Mouse (Mus musculus): ENCODE data around the gene Rara. TPM values are rescaled to one million over a fixed set of nuclear protein-coding genes. Genes with fewer than 3 reads are reported as not detected.
"Not testable (repeated sequence)": the region's sequence is repeated elsewhere in the genome, so short reads cannot be mapped to it uniquely, and the experiment has no call there.

The Rara gene
- total RNA-seq, 2 experiments from 2014 or later, result 9.4 to 12.1 TPM

DNA sequence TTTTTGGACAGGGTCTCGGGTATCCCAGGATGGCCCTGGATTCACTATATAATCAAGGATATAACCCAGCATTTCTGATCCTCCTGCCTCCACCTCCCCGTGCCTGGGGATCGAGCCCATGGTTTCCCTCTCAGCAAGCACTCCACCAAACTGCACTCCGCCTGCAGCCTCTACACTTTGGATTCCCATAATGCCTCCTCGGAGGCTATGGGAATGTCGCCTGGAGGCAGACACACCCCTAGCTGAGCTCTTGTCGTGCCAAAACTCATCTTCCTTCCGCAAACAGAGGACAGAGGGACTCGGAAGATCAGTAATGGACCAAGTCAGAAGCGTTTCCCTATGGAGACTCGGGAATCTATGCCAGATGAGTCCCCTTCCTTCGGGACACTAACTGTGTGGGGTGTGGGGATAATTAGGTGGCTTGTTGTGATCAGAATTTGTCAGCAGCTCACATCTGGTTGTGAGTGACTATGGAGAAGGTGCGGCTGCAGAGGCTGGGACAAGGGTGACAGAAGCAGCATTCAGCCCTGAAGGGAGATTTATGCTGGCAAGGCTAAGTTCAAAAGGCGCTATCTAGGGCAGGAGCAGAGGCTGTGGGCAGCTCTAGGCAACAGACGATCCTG, 51.0 kb downstream of the Rara start:
- no peak for DNase-seq (ENCODE audit: low spot score in 2 of 2)
- intact Hi-C loops (cut with DNase I), result no loop called here

DNA sequence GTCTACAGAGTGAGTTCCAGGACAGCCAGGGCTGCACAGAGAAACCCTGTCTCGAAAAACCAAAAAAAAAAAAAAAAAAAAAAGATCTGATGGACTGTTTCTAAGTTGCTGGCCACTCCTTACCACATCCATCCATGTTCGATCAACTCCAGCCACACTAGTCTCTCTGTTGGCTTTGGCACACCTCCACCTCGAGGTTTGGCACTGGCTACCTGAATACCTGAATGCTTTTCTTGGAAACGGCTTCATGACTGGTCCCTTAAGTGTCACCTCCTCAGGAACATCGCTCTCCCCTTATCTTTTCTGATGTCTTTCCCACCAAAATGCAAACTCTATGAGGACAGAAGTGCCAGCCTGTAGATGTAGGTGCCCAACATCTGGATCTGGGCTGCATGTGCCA, 51.7 kb downstream of the Rara start:
- no peak for DNase-seq (ENCODE audit: low spot score in 2 of 2)
- intact Hi-C loops (cut with DNase I), result no loop called here

DNA sequence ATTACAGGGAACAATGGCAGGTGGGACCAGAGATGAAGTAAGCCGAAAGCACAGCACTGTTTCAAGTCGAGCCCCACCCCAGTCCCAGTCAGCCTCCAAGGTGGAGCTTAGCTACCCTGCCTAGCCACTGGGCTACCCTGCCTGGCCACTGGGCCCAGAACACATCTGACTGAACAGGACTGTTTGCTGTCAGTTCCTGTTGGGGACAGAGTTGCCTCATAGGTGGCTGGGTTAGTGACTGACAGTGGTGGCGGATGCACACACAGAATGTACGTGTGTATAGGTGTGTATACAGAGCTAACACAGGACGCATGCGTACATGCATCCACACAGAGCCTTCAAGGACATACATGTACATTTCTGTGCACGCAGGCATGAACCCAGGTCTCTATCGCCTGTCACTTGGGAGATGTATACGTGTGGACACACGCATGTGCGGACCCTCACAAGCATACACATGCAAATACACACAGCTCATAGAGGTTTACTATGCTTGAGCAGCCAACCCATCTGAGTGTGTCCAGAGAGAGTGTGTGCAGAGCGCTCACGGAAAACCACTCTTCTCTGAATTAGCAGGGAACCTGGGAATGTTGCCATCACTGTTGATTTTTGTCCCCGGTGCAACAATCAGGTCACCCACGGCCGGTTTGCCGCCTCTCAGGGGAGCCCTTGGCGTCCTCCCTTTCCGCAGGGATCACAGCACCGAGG, 53.8 kb downstream of the Rara start:
- intact Hi-C loops (cut with DNase I), result loop anchor here (2.0 to 10.0 kb wide), 4 partner anchors 56 to 1323 kb away; no protein-coding TSS in a partner anchor
- DNase-seq (ENCODE audit: low spot score in 2 of 2), result no peak

DNA sequence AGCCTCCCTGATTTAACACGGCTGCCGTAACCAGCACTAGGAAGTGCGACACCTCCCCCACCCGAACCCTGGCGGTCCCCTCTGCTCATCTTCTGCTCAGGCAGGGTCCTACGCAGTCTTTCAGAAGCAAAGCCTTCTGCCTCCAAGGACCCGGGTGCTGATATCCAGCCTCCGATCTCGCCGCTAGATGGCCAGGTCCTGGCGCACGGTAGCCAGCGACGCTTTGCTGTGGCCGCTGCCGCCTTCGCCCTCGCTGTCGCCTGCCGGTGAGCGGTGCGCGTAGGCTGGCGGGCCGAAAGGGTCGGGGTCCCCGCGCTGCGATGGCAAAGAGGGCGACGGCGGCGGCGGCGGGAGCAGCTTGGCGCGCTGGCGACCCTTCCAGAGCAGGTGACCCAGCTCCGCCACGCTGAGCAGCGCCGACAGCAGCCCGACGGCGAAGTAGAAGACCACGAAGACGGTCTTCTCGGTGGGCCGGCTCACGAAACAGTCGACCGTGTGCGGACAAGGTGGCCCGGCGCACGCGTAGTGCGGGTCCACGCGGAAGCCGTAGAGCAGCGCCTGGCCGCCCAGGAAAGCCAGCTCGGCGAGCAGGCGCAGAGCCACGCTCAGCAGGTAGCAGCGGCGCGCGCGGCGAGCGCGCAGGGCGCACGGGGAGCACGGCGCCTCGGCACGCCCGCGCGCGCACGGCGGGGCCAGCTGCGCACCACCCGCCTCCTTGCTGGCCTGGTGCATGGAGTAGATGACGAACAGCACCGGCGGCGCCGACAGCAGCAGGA, 54.6 kb downstream of the Rara start:
- intact Hi-C loops (cut with DNase I), result loop anchor here (2.0 to 10.0 kb wide), 4 partner anchors 55 to 1323 kb away; no protein-coding TSS in a partner anchor
- DNase-seq (ENCODE audit: low spot score in 2 of 2), result peak; percentile 81 to 82

DNA sequence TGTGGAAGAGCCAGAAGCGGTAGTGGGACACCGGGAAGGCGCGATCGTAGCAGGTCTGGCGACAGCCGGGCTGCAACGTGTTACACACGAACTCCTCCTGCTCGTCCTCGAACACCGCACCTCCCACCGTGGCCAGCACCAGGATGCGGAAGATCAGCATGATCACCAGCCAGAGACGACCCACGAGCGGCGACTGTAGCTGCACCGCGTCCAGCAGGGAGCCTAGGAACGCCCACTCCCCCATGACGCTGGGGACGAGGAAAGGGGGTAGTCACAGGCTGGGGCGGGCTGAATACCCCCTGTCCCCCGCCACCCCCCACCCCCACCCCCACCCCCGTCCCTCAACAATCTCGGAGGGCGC, 55.1 kb downstream of the Rara start, which contains the start of gene Gjd3:
Gene Gjd3 (minus strand): TSS at position 244 of the 361 bp plus-strand sequence.
- no peak for DNase-seq (ENCODE audit: low spot score in 2 of 2)
- intact Hi-C loops (cut with DNase I), result loop anchor here (5.0 to 10.0 kb wide), 3 partner anchors 55 to 1322 kb away; no protein-coding TSS in a partner anchor

DNA sequence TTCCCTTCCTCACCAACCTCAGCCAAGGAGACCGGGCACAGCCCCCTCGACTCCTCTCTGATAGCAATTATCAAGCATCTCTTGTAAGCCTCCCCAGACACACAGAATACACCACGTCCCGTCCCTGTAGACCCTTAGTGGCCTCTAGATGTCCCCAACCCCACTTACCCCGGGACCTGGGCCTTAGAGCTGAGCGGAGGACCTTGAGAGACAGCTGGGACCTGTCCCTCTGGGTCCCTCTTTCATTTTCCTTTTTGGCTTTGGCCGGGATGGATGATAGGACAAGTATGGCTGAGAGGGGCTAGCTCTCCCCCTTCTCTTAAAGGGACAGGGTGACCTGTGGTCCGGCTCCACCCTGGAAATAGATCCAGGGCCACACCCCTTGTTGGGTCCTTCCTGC, 55.9 kb downstream of the Rara start:
- intact Hi-C loops (cut with DNase I), result loop anchor here (5.0 to 10.0 kb wide), 3 partner anchors 54 to 1321 kb away; no protein-coding TSS in a partner anchor
- no peak for DNase-seq (ENCODE audit: low spot score in 2 of 2)

DNA sequence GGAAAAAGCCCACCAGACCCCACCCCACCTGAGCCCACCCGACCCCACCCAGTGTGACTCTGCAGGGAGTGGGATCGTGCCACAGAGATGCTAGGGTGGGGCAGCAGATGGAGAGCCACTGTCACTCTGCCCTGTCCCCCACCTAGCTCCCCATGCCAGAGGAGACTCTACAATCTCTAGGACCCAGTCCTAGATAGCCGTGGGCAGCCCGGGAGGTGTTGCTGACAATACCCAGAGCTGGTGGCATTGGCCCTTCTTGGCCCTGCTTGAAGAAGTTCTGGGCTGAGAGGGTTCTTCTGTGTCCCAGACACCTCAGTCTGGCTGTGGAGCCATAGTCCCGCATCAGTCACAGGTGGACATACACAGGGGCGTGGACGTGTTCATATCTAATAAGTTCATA, 57.9 kb downstream of the Rara start:
- intact Hi-C loops (cut with DNase I), result loop anchor here (10.0 kb wide), 2 partner anchors 309 to 1319 kb away; no protein-coding TSS in a partner anchor

DNA sequence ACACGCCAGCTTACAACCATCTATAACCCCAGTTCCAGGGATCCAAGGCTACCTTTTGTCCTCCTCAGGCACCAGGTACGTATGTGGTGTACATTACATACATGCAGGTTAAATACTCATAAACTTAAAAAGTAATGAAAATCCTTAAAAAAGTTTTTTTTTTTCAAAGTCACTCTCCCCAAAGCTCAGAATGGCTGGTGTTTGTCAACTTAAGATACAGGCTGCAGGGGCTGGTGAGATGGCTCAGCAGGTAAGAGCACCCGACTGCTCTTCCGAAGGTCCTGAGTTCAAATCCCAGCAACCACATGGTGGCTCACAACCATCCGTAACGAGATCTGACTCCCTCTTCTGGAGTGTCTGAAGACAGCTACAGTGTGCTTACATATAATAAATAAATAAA, 60.6 kb downstream of the Rara start:
- DNase-seq (ENCODE audit: low spot score in 2 of 2), result not testable (repeated sequence)
- intact Hi-C loops (cut with DNase I), result loop anchor here (10.0 kb wide), 2 partner anchors 307 to 1317 kb away; no protein-coding TSS in a partner anchor

More for the DNA sequence above, 57.9 kb downstream of the Rara start:
- DNase-seq (ENCODE audit: low spot score in 2 of 2), result no peak

DNA sequence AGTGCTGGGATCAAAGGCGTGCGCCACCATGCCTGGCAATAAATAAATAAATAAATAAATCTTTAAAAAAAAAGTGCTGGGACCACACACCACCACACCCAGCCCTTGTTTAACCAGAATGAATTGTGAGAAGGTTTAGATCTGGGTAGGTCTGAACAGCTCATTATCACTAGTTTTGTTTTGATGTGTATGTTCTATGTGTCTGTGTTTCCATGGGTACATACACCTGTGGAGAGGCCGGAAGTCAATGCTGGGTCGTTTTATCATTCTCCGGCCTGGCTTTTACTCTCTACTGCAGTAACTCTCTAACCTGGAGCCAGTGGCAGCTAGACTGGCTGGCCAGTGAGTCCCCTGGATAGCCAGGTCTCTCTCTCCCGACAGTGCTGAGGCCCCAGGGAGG, 63.2 kb downstream of the Rara start:
- DNase-seq (ENCODE audit: low spot score in 2 of 2), result no peak
- intact Hi-C loops (cut with DNase I), result no loop called here

DNA sequence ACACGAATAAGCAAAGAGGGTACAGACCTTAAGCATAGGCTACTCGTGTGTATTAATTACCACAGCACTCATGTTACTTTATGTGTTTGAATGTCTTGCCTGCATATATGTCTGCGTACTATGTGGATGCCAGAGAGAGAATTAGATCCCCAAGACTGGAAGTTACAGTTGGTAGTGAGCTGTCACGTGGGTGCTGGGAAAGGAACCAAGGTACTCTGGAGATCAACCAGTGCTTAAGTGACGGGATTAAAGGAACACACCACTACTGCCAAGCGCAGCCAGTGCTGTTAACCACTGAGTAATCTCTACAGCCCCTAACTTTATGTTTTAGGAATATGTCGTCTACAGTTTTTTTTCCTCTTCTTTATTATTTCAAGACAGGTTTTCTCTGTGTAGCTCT, 68.4 kb downstream of the Rara start:
- intact Hi-C loops (cut with DNase I), result no loop called here

DNA sequence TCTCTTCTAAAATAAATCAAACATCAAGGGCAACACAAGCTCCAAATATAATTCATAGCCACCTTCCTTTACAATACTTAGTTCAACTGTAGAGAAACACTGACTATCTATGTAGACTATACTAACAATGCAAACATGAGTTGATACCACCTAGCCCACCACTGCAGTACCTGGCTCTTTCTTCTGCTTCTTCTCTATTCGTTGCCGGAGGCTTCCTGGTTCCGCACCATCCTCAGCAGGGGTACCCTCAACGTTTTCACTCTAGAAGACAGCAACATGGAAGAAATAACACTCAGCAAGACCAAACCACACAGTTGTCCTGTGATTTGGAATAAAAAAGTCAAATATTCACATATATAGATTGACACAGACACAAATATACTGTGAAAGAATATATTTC, 70.0 kb downstream of the Rara start:
- DNase-seq (ENCODE audit: low spot score in 2 of 2), result no peak

More for the DNA sequence above, 68.4 kb downstream of the Rara start:
- no peak for DNase-seq (ENCODE audit: low spot score in 2 of 2)

DNA sequence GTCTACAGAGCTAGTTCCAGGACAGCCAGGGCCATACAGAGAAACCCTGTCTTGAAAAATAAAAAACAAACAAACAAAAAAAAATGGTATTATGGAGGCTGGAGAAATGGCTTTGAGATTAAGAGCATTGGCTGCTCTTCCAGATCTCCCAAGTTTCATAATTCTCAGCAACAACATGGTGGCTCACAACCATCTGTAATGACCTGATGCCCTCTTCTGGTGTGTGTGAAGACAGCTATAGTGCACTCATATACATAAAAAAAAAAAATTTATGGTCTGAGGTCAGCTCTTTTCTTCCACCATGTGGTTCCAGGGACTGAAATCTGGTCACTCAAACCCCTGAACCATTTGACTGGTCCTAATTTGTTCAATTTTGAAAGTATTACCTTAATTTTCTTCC, 71.2 kb downstream of the Rara start:
- DNase-seq (ENCODE audit: low spot score in 2 of 2), result no peak
- intact Hi-C loops (cut with DNase I), result no loop called here

More for the DNA sequence above, 70.0 kb downstream of the Rara start:
- intact Hi-C loops (cut with DNase I), result no loop called here

DNA sequence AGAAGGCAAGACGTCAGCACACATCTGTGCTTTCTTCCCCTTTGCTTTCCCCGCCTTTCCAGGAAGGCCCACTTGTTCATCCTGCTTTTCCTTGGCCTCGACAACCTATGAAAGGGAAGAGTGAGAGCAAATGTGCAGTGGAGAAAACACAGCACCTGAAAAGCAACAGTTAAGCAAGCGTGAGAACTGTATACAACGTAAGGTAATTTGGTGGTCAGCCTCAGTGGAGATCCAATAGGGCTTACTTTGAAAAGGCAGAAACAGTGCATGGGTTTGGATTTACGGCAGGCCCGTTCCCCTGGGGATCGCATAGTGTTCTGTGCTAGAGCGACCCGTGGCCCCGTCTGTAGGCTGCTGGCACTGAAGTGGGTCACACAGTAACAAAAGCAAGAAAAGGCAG, 71.6 kb downstream of the Rara start:
- intact Hi-C loops (cut with DNase I), result no loop called here
- DNase-seq (ENCODE audit: low spot score in 2 of 2), result no peak

DNA sequence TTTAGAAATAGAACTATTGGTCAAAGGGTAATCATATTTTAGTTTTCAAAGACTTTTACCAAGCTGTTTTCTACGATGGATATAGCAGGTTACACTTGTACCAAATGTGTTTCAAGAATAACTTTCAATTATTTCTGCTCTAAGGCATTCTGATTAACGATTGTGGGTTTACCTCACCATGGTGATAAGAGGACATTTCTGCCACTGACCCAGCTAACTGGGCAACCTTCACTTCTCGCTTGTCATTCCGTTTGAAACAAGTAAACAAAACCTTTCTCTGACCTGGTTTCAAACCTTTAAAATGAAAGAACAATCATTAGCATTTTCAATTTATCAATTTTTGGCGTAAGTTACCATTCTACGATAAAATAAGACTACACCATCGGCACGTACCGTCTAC, 79.2 kb downstream of the Rara start:
- DNase-seq (ENCODE audit: low spot score in 2 of 2), result no peak
- intact Hi-C loops (cut with DNase I), result no loop called here

DNA sequence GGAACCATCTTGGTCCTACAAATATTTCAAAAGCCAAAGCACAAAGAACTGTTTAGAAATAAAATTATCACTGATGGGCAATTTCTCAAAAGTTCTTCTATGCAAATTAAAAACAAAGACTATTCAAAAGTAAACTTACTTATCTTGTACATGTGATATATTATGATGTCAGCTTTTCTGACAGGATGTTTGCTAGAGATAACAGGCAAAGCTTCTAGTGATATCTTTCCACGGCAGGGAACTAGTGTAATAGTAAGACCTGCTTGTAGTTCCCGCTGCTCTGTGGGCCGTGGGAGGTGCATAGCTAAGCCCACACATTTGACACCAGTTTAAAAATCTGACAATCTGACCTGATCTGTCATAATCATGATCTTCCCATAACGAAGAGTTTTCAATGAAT, 82.5 kb downstream of the Rara start:
- no peak for DNase-seq (ENCODE audit: low spot score in 2 of 2)
- intact Hi-C loops (cut with DNase I), result no loop called here

DNA sequence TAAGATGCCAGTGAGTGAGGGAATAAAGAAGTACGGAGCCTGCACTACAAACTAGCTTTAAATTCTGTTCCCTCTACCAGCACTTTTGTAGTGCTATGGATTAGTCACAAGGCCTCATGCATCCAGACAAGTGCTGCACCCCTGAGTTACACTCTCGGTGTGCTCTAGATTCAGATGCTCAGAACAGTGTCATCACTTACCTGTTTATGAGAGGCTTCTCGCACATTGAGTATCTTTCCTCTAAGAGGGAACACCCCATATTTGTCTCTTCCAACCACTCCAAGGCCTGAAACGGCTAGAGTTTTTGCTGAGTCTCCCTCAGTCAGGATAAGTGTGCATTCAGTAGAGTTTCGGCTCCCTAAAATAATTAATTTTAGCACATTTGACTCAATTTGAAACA, 83.1 kb downstream of the Rara start:
- DNase-seq (ENCODE audit: low spot score in 2 of 2), result no peak
- intact Hi-C loops (cut with DNase I), result no loop called here

DNA sequence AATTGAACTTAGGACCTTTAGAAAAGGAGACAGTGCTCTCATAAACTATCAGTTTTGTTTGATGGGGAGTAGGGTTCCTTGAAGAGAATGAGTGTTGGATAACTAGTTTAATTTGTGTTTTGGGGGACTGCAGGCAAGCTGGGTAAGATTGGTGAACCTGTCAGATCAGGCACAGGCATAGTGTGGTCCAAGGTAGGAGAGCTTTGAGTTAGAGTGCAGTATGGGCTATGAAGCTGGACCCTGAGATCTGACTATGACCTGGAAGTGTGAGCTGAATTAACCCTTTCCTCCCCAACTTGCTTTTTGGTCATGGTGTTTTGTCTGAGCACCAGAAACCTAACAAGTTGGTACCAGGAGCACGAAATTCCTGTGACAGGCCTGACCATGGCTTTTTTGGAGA, 86.2 kb downstream of the Rara start:
- DNase-seq (ENCODE audit: low spot score in 2 of 2), result no peak
- intact Hi-C loops (cut with DNase I), result no loop called here

DNA sequence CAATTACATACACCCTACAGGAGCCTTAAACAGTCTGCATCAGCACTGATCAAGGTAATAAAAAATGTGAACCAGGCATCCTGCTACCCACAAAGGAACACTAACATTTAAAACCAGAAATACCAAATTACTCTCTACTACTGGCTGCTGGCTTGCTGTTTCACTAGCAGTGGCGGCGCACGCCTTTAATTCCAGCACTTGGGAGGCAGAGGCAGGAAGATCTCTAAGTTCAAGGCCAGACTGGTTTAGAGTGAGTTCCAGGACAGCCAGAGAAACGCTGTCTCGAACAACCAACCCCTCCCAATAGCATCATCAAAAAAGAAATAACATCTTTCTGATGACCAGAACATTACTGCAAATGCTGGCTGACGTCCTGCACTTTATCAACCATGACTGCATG, 92.2 kb downstream of the Rara start:
- intact Hi-C loops (cut with DNase I), result no loop called here
- no peak for DNase-seq (ENCODE audit: low spot score in 2 of 2)

DNA sequence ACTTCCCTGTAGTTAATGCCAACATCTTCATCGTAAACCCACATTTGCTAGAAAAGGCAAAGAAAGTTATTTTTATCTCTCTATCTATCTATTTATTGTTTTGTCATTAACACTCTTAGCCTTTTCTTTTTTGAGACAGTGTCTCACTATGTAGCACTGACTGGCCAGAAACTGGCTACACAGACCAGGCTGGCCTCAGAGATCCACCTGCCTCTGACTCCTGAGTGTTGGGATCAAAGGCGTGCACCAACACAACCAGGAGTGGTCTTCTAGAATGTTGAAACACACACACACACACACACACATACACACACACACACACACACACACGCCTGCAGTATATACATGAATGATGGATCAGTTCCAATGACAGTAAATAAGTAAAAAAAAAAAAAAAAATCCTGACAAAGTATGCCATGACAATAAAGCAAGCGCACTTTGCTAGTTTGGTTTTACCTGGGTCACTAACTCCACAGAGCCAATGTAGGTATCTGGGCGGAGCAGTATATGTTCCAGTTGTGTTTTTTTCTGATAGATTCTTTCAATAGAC, 94.8 kb downstream of the Rara start:
- DNase-seq (ENCODE audit: low spot score in 2 of 2), result no peak
- intact Hi-C loops (cut with DNase I), result no loop called here

DNA sequence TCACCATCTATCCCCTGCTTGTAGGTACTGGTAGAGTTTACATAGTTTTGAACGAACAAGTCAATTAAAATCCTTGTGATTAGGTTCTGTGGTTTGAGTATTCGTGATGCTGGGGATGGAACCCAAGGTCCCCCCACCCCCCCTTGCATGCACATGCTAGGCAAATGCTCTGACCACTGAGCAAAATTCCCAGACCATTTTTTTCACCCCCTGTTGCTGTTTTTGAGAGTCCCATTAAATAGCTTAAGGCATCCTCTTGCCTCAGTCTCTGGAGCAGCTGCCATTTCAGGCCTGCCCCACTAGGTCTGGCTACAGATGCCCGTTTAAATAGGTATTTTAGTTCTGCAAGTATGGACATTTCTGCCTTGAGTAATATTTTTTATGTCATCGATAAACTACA, 95.5 kb downstream of the Rara start:
- intact Hi-C loops (cut with DNase I), result no loop called here
- no peak for DNase-seq (ENCODE audit: low spot score in 2 of 2)
